Mouse (Mus musculus) lung, postnatal 4 days (tissue): ENCODE results near the gene Trp53i13.
"Not testable (repeated sequence)": the region's sequence is repeated elsewhere in the genome, so short reads cannot be mapped to it uniquely, and the experiment has no call there.

ENCODE experiments used
- DNase-seq, 2 experiments: peaks; one replicate each; pipeline ENCODE4 v3.0.0; 2021

Trp53i13 gene

DNA sequence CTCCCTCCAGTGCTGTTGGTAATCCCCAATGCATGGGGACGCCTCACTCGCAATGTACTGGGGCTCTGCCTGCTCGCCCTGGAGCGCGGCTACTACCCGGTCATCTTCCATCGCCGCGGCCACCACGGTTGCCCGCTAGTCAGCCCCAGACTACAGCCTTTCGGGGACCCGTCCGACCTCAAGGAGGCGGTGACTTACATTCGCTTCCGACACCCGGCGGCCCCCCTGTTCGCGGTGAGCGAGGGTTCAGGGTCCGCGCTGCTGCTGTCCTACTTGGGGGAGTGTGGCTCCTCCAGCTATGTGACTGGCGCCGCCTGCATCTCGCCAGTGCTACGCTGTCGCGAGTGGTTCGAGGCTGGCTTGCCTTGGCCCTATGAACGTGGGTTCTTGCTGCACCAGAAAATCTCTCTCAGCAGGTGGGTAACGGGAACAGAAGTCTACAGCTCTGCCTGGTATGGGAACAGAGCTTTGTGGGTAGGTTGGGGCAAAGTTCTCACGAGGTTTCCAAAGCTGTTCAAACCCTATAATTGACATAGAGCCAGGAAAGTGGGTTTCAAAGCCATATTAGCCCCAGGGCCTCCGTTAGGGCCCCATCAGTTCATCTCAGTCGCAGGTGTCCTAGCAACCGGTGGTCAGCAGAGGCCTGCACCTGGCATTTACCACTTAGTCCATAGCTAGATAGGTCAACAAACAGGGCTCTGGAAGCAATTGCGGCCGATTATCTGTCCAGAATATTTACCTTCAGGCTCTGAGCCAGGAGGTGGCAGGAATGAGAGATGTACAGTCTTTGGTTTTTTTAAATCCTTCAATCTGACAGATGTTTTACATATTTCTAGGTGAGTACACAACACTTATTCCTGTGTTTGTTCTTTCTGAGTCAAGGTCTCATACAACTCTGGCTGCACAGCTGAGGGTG, at the start of gene Trp53i13:
Gene Trp53i13 (minus strand): TSS at position 344 of the 916 bp plus-strand sequence.
- peak in 1 of 2 experiments; percentile 40 for DNase-seq

DNA sequence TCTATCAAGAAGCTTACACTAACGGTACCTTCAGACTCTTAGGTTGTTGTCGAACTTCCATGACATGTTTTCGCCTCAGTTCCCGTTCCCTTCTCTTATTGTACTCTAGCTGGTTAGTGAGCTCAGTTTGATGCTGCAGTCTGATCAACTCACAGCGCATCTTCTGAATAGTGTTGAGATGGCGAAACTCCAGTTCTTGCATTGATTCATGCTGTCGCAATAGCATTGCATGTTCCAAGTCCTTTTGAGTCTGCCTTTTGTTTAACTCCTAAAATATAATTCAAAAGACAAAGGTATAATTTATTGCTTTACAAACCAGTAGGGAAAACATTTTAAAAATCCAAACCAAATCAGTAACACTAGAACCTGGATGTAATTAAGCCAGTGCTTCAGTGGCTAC, 29.5 kb upstream of the Trp53i13 start:
- DNase-seq, result no peak

GRCm38 (mm10) chr11:77532202-77532846, 16.5 kb upstream of the Trp53i13 start:
- DNase-seq, result no peak

- DNase-seq, result no peak
Measured at GRCm38 (mm10) chr11:77530862-77531261, 15.1 kb upstream of the Trp53i13 start.

DNA sequence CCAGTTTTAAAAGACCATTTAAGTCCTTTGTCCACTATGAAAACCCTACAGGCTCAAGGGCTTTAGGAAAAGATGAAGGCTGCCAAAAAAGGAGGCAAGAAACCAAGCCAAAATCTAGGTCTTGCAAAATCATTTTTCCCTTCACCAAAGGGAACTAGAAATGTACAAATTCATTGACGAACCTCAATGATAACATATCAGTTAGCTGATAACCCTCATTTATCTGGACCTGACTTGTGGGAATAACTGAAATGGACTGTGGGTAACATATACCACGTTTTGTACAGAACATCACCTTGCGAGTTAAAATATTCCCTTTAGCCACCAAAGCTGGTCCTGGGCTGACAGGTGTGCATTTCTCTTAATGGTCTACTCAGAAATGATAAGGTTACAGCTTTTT, 13.9 kb upstream of the Trp53i13 start:
- no peak for DNase-seq

DNA sequence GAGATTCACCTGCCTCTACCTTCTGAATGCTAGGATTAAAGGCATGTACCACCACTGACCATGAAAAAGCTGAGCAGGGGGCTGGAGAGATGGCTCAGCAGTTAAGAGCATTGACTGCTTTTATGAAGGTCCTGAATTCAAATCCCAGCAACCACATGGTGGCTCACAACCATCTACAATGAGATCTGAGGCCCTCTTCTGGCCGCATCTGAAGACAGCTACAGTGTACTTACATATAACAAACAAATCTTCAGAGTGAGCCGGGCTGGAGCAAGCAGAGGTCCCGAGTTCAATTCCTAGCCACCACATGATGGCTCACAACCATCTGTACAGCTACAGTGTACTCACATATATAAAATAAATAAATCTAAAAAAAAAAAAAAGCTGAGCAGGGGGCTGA, 12.6 kb upstream of the Trp53i13 start:
- not testable (repeated sequence) for DNase-seq

DNA sequence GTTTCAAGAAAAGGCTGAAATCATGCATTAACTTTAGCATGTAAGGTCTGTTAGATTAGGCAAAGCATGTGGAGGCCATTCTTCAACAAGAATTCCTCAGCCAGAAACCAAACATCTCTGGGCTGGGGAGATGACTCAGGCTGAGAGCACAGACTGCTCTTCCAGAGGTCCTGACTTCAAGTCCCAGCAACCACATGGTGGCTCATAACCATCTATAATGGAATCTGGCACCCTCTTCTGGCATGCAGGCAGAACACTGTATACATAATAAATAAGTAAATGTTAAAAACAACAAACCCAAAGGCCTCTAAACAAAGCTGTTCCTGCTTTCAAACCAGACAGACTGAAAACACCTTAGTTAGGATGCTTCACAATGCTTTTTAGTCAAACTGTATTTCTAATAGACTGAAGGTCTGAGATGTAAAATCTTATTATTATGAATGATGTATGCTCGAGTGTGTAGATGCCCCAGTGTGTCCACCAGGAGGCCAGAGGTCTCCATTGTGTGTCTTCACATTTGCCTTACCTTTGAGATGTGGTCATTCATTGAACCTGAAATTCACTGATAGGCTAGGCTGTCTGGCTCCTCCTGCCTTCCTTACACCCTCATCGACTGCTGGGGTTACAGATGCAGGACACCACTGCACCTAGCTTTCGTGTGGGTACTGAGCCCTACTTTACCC, 10.2 kb upstream of the Trp53i13 start:
- no peak for DNase-seq

DNA sequence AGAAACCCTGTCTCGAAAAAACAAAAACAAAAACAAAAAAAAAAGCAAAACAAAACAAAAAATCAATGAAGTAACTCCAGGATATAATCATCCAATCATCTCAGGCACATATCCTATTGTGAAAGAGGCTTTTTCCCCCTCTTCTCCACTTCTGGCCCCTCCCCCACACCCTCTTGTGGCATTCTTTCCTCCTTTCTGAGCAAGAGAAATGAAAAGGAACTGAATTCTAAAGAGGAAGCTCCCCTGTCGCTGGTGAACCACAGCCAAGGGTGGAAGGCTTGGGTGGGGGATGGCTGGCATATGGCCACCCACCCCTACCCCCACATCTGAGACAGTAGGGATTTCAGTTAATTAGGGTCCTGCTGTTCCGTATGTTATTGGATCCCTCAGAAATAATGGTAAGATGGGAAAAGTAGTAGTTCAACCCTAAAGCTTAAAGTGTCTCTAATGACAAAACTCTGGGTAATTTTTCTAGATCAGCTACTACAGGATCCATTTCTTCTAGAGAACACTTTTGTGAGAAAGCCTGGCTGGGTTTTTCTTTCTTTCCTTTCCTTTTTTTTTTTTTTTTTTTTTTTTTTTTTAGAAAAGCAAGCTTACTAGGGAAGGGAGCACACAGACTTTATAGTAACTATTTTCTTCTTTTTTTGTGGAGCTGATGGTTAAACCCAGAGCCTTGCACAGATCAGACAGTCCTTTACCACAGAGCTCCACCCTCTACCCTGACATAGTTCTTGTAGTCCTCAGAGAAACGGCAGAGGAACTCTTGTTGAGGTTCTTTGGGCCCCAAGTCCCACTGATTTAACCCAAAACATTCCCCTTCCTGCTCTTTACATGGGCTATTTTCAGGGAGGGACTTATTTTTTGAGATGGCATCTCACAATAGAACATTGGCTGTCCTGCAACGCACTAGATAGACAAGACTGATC, 5.1 kb upstream of the Trp53i13 start:
- peak; percentile 31 to 57 for DNase-seq

GRCm38 (mm10) chr11:77519043-77519442, 3.3 kb upstream of the Trp53i13 start, which contains the start of gene Gm10392:
TSS of gene Gm10392 (minus strand) at chr11:77519198.
- DNase-seq, result peak; percentile 67 to 69

- no peak for DNase-seq
Measured at GRCm38 (mm10) chr11:77518051-77518798, 2.4 kb upstream of the Trp53i13 start.

DNA sequence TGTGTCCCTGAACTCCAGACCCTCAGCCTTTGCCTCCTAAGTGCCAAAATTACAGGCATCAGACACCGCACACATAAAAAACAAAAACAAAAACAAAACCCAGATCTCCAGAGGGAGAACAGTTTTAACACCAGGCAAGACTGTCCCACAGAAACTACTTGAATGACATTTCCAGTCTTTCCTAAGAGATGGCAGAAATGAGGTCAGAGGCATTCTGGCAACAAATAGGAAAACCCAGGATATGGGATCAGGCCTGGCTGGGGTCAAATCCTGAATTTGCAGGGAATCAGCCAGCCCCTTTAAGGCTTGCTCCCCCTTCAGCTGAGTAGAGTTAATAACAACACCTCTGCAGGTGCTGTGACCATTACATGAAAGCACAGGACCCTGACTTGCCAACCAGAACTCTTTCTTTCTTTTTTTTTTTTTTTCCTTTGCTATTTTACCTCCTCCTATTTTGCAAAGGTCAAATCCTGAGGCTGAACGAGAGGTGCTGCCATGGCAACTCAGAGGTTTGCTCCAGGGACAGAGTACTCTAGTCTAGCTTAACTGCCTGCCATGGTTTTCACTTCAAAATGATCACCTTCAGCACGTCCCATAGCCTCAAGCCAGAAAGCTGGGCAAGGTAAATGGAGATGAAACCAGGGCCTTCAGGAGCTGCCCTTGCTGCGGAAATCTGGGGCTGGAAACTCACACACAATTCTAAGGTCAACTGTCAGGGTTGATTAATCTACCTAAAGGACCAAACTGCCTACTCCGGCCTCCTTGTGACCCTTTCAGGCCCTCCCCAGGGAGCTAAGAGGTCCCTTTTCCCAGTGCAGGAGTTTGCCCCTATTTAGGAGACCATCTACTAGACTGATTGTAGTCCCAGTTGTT, 1.0 kb upstream of the Trp53i13 start:
- no peak for DNase-seq

GRCm38 (mm10) chr11:77514832-77515636, 746 bp downstream of the Trp53i13 start, which contains the start of gene Abhd15:
TSS of gene Abhd15 (plus strand) at chr11:77515121.
- peak; percentile 87 to 94 for DNase-seq

DNA sequence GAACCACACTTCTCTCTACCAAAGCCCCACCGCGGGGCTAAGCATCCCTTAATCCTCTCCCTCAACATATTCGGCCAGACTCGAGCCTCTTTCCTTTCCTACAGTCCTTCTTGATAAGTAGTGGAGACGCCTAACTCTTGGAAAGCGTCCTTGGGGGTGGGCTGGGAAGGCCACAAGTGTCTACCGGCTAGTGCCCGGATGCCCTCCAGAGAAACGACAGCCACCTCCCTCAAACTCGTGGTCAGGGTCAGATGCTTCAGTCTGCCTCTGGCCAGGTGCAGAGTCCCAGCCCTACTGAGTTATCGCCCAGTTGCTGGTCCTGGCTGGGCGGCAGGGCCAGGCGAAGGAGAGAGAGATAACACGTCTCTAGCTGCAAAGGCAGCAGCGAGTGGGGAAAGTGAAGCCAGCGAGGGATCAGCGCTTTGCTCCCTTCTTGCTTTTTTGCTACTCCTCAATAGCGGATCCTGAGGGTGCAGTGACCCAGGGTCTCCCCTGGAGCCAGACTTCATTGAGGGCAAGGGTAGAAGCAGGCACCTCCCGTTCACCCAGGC, 1.4 kb downstream of the Trp53i13 start:
- no peak for DNase-seq

DNA sequence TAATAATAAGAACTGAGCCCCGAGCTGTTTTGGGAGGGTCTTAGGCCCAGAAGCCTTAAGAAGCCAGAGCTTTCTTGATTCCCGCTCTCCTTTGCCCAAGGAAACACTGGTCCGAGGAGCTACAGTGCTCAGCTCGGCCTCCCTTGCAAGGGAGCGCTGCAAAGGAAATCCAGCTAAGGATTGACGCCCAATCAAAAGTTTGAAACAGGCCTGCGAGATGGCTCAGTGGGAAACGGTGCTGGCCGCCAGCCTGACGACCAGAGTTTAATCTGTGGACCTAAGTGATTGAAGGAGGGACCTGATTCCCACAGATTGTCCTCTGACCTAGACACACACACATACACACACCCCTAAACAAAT, 2.0 kb downstream of the Trp53i13 start:
- DNase-seq, result peak in 1 of 2 experiments; percentile 38

DNA sequence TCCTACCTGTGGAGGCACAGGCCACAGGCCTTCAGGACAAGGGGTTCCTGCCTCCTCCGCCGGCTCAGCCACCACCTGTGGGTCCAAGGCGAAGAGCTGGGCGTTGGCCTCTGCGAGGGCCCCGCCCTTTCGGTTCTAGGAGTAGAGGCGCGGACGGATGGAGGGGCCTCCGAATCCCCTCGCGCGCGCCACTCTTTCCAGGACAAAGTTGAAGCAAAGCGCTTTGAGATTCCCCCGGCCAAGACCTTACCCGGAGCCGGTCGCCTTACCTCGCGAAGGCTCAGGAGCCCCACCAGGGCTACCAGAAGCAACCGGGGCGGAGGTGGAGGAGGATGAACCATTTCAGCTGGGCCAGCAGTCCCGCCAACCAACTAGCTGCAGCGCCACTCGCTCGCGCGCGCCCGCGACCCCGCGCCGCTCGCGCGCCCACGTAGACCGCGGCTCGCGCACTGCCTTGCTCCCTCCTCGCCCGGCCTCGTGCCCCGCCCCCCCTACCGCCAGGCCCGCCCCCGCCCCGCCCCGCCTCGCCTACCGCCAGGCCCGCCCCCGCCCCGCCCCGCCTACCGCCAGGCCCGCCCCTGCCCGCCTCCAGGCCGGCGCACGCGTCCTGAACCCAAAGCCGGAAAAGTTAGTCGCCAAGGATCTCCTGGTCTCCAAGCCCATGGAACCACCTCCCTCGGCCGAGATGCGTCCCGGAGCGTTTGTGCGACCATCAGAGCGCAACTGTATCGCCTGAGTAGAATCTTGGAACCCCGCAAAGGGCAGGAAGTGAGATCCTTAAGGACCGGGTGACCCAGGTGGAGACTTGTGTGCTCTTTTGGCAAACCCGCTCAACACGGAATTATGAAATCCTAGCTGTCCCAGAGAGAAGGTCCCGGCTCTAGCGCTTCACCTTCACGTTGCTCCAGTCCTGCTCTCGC, 2.6 kb downstream of the Trp53i13 start:
- DNase-seq, result peak; percentile 92 to 95

GRCm38 (mm10) chr11:77511336-77511735, 4.4 kb downstream of the Trp53i13 start:
- DNase-seq, result no peak

- peak; percentile 91 for DNase-seq
Measured at GRCm38 (mm10) chr11:77508068-77509021, 7.4 kb downstream of the Trp53i13 start.
